Mouse (Mus musculus): Measurements from ENCODE around the gene Fubp1. TPM values are rescaled to one million over a fixed set of nuclear protein-coding genes. Genes with fewer than 3 reads are reported as not detected.

Fubp1 gene
- polyA plus RNA-seq, 1 experiment, result 53.4 TPM

DNA sequence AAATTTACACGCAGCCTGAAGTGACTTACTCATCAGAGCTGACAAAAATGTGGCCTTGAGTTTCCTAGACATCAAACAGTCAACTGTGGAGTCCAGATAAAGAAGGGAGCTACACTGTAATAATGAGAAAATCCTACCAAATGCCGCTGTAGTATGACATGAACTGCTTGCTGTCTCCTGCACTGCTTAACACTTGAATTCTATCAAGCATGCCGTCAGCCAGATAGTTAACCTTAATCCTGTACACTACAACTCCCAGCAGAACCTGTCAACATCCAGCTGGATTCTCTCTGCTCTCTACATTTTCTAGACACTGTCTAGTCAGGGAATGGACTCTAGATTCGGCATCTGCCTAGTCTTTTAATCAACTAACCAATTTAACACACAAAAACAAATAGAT, 20.9 kb upstream of the Fubp1 start:
- peaks cover 26% of the 10 kb centered on the region for H3K36me3 ChIP-seq (ENCODE audit: control insufficient read depth, insufficient read depth)
- peak overlapping the region; percentile 26 for H3ac ChIP-seq (ENCODE audit: control insufficient read depth, insufficient read length, low read depth)
- H3K27me3 ChIP-seq (ENCODE audit: control insufficient read depth, insufficient read depth, insufficient read length), result no peaks in the 10 kb centered on the region
- H3K79me3 ChIP-seq (ENCODE audit: low read depth), result peaks cover 76% of the 10 kb centered on the region
- H3K79me2 ChIP-seq (ENCODE audit: control insufficient read depth, insufficient read depth), result peaks cover 95% of the 10 kb centered on the region
- H3K4me3 ChIP-seq (ENCODE audit: insufficient read depth, poor library complexity, severe bottlenecking), result no peak overlapping the region
- no peak for TF ChIP-seq CEBPB (IDR thresholded peaks at IDR 0.05; ENCODE audit: low read depth)
- no peak for TF ChIP-seq MYOG (IDR thresholded peaks at IDR 0.05; ENCODE audit: control insufficient read depth, extremely low read depth, insufficient read length)
- TF ChIP-seq CTCF (IDR thresholded peaks at IDR 0.05; ENCODE audit: control insufficient read depth, insufficient read depth, insufficient read length), result no peak
- TF ChIP-seq MAX (IDR thresholded peaks at IDR 0.05), result no peak
- TF ChIP-seq FOSL1 (IDR thresholded peaks at IDR 0.05; ENCODE audit: insufficient read depth, low read length, poor library complexity, severe bottlenecking), result no peak
- TF ChIP-seq MYOD1 (IDR thresholded peaks at IDR 0.05; ENCODE audit: control insufficient read depth, insufficient read length, low read depth), result no peak
- TF ChIP-seq USF1 (IDR thresholded peaks at IDR 0.05; ENCODE audit: low read depth), result no peak

GRCm38 (mm10) chr3:152190679-152191477, 19.3 kb upstream of the Fubp1 start:
- H3K4me3 ChIP-seq (ENCODE audit: insufficient read depth, poor library complexity, severe bottlenecking), result peak overlapping the region; percentile 34
- no peaks in the 10 kb centered on the region for H3K27me3 ChIP-seq (ENCODE audit: control insufficient read depth, insufficient read depth, insufficient read length)
- TF ChIP-seq MYOD1 (IDR thresholded peaks at IDR 0.05; ENCODE audit: control insufficient read depth, insufficient read length, low read depth) (no peak), MYOG (IDR thresholded peaks at IDR 0.05; ENCODE audit: control insufficient read depth, extremely low read depth, insufficient read length) (no peak), CTCF (IDR thresholded peaks at IDR 0.05; ENCODE audit: control insufficient read depth, insufficient read depth, insufficient read length) (no peak), MAX (IDR thresholded peaks at IDR 0.05) (no peak), USF1 (IDR thresholded peaks at IDR 0.05; ENCODE audit: low read depth) (no peak), CEBPB (IDR thresholded peaks at IDR 0.05; ENCODE audit: low read depth) (no peak), FOSL1 (IDR thresholded peaks at IDR 0.05; ENCODE audit: insufficient read depth, low read length, poor library complexity, severe bottlenecking) (no peak)
- peaks cover 13% of the 10 kb centered on the region for H3K36me3 ChIP-seq (ENCODE audit: control insufficient read depth, insufficient read depth)
- H3K79me2 ChIP-seq (ENCODE audit: control insufficient read depth, insufficient read depth), result peaks cover 80% of the 10 kb centered on the region
- peaks cover 70% of the 10 kb centered on the region for H3K79me3 ChIP-seq (ENCODE audit: low read depth)
- H3ac ChIP-seq (ENCODE audit: control insufficient read depth, insufficient read length, low read depth), result peak overlapping the region; percentile 65

- H3ac ChIP-seq (ENCODE audit: control insufficient read depth, insufficient read length, low read depth), result peak overlapping the region; percentile 67
- H3K79me2 ChIP-seq (ENCODE audit: control insufficient read depth, insufficient read depth), result peaks cover 70% of the 10 kb centered on the region
- H3K79me3 ChIP-seq (ENCODE audit: low read depth), result peaks cover 60% of the 10 kb centered on the region
- peak overlapping the region; percentile 64 for H3K4me3 ChIP-seq (ENCODE audit: insufficient read depth, poor library complexity, severe bottlenecking)
- TF ChIP-seq USF1 (IDR thresholded peaks at IDR 0.05; ENCODE audit: low read depth) (no peak), MYOG (IDR thresholded peaks at IDR 0.05; ENCODE audit: control insufficient read depth, extremely low read depth, insufficient read length) (no peak), MAX (IDR thresholded peaks at IDR 0.05) (peak; percentile 19), FOSL1 (IDR thresholded peaks at IDR 0.05; ENCODE audit: insufficient read depth, low read length, poor library complexity, severe bottlenecking) (no peak), CTCF (IDR thresholded peaks at IDR 0.05; ENCODE audit: control insufficient read depth, insufficient read depth, insufficient read length) (no peak)
- peaks cover 4% of the 10 kb centered on the region for H3K36me3 ChIP-seq (ENCODE audit: control insufficient read depth, insufficient read depth)
- H3K27me3 ChIP-seq (ENCODE audit: control insufficient read depth, insufficient read depth, insufficient read length), result no peaks in the 10 kb centered on the region
These were observed 18.4 kb upstream of the Fubp1 start for GRCm38 (mm10) chr3:152191791-152192237.

GRCm38 (mm10) chr3:152192238-152192931, 17.8 kb upstream of the Fubp1 start:
- H3ac ChIP-seq (ENCODE audit: control insufficient read depth, insufficient read length, low read depth), result peak overlapping the region; percentile 34
- H3K4me3 ChIP-seq (ENCODE audit: insufficient read depth, poor library complexity, severe bottlenecking), result peak overlapping the region; percentile 64
- no peak for TF ChIP-seq MYOG (IDR thresholded peaks at IDR 0.05; ENCODE audit: control insufficient read depth, extremely low read depth, insufficient read length)
- TF ChIP-seq CTCF (IDR thresholded peaks at IDR 0.05; ENCODE audit: control insufficient read depth, insufficient read depth, insufficient read length), result no peak
- no peak for TF ChIP-seq MAX (IDR thresholded peaks at IDR 0.05)
- TF ChIP-seq CEBPB (IDR thresholded peaks at IDR 0.05; ENCODE audit: low read depth), result no peak
- TF ChIP-seq USF1 (IDR thresholded peaks at IDR 0.05; ENCODE audit: low read depth), result no peak
- TF ChIP-seq MYOD1 (IDR thresholded peaks at IDR 0.05; ENCODE audit: control insufficient read depth, insufficient read length, low read depth), result no peak
- TF ChIP-seq FOSL1 (IDR thresholded peaks at IDR 0.05; ENCODE audit: insufficient read depth, low read length, poor library complexity, severe bottlenecking), result no peak
- no peaks in the 10 kb centered on the region for H3K27me3 ChIP-seq (ENCODE audit: control insufficient read depth, insufficient read depth, insufficient read length)
- H3K79me3 ChIP-seq (ENCODE audit: low read depth), result peaks cover 55% of the 10 kb centered on the region
- peaks cover 4% of the 10 kb centered on the region for H3K36me3 ChIP-seq (ENCODE audit: control insufficient read depth, insufficient read depth)
- H3K79me2 ChIP-seq (ENCODE audit: control insufficient read depth, insufficient read depth), result peaks cover 65% of the 10 kb centered on the region

DNA sequence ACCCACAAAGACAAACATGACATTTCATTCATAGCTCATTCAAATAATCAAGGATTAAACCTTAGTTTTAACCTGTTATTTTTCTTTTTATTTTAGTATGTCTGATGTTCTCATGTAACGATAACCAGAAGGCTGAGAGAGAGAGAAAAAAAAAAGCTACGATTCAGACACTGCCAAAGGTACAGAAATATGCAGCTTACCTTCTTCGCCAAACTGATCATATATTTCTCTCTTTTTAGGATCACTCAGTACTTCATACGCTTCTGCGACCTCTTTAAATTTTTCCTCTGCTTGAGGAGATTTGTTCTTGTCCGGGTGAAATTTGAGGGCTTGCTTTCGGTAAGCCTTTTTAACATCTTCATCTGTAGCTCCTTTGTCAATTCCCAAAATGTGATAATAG, 17.0 kb upstream of the Fubp1 start:
- TF ChIP-seq MYOG (IDR thresholded peaks at IDR 0.05; ENCODE audit: control insufficient read depth, extremely low read depth, insufficient read length) (no peak), FOSL1 (IDR thresholded peaks at IDR 0.05; ENCODE audit: insufficient read depth, low read length, poor library complexity, severe bottlenecking) (no peak), USF1 (IDR thresholded peaks at IDR 0.05; ENCODE audit: low read depth) (no peak), CEBPB (IDR thresholded peaks at IDR 0.05; ENCODE audit: low read depth) (no peak), MAX (IDR thresholded peaks at IDR 0.05) (no peak), MYOD1 (IDR thresholded peaks at IDR 0.05; ENCODE audit: control insufficient read depth, insufficient read length, low read depth) (no peak), CTCF (IDR thresholded peaks at IDR 0.05; ENCODE audit: control insufficient read depth, insufficient read depth, insufficient read length) (no peak)
- H3K36me3 ChIP-seq (ENCODE audit: control insufficient read depth, insufficient read depth), result peaks cover 1% of the 10 kb centered on the region
- H3K79me2 ChIP-seq (ENCODE audit: control insufficient read depth, insufficient read depth), result peaks cover 57% of the 10 kb centered on the region
- H3ac ChIP-seq (ENCODE audit: control insufficient read depth, insufficient read length, low read depth), result peak overlapping the region; percentile 14
- no peaks in the 10 kb centered on the region for H3K27me3 ChIP-seq (ENCODE audit: control insufficient read depth, insufficient read depth, insufficient read length)
- peak overlapping the region; percentile 64 for H3K4me3 ChIP-seq (ENCODE audit: insufficient read depth, poor library complexity, severe bottlenecking)
- H3K79me3 ChIP-seq (ENCODE audit: low read depth), result peaks cover 48% of the 10 kb centered on the region

Data from C2C12 (cell line).